Mouse (Mus musculus): ENCODE results near the gene Rep15. TPM values are rescaled to one million over a fixed set of nuclear protein-coding genes. Genes with fewer than 3 reads are reported as not detected.

Gene Rep15
- under 1 TPM; 0.27 to 0.53 TPM for total RNA-seq (2021)
- long read RNA-seq, experiment 1, result 0 reads
- long read RNA-seq, experiment 2, result 0 reads

DNA sequence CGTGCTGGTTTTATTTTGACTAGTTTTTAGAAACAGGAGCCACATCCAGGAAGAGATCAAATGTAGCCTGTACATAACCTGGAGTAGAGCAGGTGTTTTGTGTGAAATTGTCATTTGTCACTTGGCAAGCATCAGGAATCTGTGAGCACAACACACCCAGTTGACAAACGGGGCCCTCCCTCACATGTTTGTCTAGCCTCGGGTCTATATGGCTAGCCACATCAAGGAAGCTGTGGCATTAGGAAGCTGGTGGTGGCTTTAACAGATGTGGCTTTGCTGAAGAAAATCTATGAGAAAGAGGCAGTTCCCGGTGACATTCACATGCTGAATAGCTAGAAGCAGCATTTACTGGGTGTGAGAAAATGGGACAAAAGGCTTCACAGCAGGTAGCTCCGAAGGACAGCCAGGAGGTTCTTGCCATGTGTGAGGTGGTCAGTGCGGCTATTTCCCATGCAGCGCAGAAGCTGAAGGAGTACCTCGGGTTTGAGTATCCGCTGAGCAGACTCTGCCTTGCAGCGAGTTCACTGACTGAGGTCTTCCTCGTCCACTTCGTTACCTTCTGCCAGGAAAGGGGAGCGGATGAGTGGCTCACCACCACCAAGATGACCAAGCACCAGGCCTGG is at the start of gene Rep15:
Gene Rep15 (plus strand): TSS at position 282 of the 623 bp plus-strand sequence.
- no peak for DNase-seq
- intact Hi-C loops (cut with DNase I; ENCODE audit: low total_unique reads), result no loop called here

DNA sequence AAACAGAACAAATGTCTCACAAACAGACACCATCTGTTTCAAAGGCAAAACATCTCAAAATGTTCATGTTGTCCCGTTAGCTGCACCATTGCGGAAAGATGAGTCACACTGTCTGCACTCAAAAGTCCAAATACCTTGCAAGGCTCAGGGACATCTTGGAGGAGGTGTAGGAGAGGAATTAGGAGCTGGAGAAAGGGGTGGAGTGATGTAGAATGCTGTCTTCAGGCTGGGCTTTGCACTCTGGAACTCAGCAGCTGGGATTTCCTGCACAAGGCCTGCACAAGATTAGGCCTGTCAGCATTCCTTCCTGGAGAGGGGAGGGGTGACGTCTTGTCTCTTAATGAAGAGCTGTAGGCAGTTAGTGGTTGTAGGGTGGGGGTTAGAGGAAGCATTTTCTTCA is 47.8 kb upstream of the Rep15 start:
- intact Hi-C loops (cut with DNase I; ENCODE audit: low total_unique reads), result no loop called here

DNA sequence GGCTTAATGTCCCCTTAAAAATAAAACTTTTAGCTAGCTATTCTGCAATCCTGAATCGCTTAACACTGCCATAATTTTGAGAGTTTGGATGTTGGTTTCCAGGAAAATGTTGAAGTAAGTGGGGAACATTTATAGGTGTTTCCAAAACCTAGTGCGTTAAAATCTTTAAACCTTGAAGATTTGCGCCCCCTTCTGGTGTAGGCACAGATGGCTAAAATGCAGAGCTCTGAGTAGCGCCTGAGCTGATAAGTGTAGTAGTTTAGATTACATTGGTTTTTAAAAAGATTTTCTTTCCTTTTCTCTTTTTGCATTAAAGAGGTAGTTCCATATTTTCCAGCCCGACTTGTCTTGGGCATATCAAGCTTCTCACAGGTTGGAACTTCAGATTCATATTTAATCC is 38.1 kb upstream of the Rep15 start:
- peak; percentile 37 for DNase-seq
- intact Hi-C loops (cut with DNase I; ENCODE audit: low total_unique reads), result loop anchor here (5.0 kb wide), 1 partner anchor 162 kb away; no protein-coding TSS in a partner anchor

More for the DNA sequence above, 47.8 kb upstream of the Rep15 start:
- DNase-seq, result no peak

DNA sequence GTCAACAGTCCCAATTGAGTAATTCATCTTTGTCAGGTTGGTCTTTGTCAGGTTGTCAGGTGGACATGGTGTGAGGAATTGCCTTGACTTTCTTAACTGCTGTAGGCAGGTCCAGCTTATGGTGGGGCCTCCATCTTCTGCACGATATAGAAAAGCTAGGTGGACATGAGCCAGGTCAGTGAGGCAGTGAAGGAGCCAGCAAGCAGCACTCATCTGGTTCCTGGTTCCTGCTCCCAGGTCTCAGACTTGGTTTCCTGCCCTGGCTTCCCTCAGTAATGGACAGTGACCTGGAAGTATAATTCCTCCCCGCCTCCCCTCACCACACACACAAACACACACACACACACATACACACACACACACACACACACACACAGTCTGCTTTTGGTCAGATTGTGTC is 37.0 kb upstream of the Rep15 start:
- no peak for DNase-seq
- intact Hi-C loops (cut with DNase I; ENCODE audit: low total_unique reads), result no loop called here

DNA sequence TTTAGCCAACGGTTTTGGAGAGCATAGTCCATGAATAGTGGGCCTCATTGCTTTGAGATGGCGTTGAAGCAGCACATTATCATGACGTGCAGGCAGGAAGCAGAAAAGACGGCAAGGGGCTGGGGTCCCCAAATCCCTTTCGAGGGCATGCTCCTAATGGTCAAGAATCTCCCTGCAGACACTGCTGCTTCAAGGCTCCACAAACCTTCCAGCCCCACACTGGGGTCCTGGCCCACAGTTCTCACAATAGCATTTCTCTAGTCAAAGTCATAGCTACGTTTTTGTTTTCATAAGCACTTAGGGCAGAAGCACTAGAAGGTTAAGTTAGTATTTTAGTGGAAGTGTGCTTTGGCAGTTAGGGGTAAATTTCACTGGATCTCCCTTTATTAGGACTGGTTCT is 36.5 kb upstream of the Rep15 start:
- intact Hi-C loops (cut with DNase I; ENCODE audit: low total_unique reads), result no loop called here
- no peak for DNase-seq

DNA sequence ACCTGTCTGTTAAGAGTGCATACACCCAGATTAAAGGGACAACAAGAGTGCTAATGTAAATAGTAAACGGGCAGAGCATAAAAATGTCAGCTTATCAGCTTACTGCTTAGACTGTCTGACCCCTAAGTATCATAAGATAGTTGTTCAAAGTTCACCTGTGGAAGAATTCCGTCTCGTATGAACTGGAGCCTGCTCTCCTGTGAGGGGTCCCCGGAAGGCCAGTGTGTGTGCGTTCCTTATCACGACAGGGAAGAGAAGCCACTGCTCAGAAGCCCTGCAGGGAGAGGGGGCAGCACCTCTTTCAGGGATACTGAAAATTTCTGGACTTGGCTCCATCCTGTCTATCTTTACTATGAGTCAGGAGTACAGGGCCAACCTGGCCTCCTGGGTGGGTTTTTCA is 35.4 kb upstream of the Rep15 start:
- no peak for DNase-seq
- intact Hi-C loops (cut with DNase I; ENCODE audit: low total_unique reads), result no loop called here

DNA sequence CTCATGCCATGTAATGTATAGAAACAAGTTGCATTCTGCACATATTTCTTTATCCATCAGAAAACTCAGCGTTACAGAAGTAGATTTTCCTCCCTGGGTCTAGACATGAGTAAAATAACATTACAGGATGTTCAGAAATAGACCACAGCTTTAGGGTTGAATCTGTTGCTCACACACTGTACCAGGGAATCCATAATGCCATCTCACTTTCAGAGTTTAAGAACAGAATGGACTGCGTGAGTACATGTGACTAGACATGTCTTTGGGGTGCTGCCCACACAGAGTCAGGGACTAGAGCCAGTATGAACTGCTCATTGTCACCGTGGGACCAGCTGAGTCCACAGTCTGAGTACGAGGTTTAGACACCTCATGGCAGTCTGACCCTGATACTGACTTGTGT is 33.7 kb upstream of the Rep15 start:
- intact Hi-C loops (cut with DNase I; ENCODE audit: low total_unique reads), result no loop called here
- no peak for DNase-seq

DNA sequence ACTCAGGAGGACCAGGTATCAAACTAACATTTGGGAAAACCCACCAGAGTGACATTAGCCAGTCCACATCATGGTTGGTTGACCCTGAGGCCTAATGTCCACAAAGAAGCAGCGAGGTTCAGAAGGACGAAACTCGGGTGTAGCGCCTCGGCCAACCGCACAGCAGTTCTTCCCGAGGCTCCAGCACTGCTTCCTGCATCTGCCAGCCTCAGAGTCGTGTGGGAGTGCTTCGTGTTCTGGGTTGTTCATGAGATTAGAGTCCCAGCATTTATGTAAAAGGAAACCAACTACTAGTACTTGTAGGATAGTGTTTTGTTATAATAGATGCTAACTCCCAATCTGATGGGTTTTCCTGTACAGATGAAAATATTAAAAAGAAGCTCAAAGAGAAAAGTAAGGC is 33.1 kb upstream of the Rep15 start:
- intact Hi-C loops (cut with DNase I; ENCODE audit: low total_unique reads), result no loop called here
- no peak for DNase-seq

DNA sequence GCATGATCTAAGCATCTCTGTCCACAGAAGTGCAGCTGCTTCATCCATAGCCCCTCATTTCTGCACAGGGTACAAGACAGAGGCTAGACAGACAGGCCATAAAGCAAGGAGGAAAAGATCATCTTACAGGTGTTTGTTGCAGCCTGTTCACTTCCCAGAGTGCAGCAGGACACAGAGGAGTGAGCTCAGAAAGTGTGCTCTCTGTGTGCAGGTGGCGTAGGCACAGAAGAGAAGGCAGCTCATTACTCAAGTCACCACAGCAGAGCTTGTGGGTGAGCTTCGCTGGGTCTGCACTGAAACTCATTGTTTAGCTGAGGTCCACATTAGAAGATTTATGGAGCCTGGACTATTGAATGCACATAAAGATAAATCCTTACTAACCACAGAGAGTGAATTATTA is 32.6 kb upstream of the Rep15 start:
- DNase-seq, result no peak
- intact Hi-C loops (cut with DNase I; ENCODE audit: low total_unique reads), result no loop called here

DNA sequence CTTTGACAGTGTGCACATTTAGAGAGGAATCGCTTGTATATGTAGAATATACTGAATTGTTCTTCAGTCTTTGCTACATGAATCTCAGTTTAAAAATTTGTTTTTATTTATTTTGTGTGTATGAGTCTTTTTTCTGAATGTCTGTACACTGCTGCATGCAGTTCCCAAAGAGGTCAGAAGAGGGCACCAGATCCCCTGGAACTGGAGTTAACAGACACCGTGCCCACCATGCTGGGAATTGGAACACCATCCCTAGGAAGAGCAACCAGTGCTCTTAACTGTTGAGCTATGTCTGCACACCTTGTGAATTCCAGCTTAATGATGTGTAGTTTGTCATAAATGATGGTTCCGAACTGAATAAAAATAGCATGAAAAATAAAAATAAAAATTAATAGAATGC is 24.2 kb upstream of the Rep15 start:
- intact Hi-C loops (cut with DNase I; ENCODE audit: low total_unique reads), result no loop called here
- peak; percentile 28 for DNase-seq

DNA sequence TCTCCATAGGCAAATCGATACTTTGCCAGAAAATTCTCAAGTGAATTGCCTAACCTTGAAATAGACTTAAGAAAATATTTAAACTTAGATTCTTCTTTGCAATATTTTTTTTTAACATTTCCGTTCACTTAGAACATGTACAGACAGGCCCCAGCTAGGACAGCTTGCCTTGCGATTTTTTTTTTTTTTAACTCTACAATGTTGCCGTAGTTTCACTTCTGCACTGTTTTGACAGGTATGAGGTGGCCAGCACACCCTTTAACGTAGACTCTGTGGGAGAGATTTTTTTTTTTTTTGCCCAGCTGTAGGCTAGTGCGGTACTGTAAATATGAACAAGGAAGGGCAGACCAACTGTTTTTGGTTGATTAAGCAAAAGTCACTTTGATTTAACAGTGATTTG is 22.0 kb upstream of the Rep15 start:
- no peak for DNase-seq
- intact Hi-C loops (cut with DNase I; ENCODE audit: low total_unique reads), result loop anchor here (10.0 kb wide), 2 partner anchors 94 to 234 kb away; no protein-coding TSS in a partner anchor

DNA sequence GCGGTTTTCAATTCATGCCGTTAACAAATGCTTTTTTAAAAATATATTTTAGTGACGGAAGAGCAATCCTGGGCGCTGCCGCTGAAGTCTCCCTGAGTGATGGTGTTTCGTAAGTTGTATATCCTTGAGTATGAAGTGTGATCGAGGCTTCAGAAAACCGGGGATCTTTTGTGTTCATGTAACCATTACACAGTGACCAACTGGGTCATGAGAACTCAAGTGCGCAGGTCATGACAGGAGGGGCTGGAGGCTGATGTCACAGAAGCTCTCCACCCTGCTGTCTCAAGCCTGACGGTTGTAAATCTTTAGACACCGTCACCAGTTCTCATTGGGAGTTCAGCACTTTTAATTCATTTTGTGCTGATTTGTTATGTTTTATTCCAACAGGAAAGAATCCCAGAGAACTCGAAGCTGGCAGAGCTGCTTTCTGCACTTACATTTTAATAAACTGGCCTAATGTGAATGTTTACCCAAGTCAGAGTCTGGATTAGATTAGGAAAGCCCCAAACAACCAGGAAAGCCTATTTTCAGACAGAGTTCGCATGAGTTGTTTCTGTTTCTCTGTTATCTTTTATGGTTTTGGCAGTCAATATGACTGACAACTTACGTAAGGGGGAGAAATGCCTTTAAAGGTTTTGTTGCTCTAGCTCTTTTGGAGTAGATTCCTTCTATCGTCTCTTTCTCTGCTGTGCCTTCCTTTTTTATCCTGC is 21.4 kb upstream of the Rep15 start:
- intact Hi-C loops (cut with DNase I; ENCODE audit: low total_unique reads), result loop anchor here (10.0 kb wide), 2 partner anchors 94 to 234 kb away; no protein-coding TSS in a partner anchor
- DNase-seq, result no peak

DNA sequence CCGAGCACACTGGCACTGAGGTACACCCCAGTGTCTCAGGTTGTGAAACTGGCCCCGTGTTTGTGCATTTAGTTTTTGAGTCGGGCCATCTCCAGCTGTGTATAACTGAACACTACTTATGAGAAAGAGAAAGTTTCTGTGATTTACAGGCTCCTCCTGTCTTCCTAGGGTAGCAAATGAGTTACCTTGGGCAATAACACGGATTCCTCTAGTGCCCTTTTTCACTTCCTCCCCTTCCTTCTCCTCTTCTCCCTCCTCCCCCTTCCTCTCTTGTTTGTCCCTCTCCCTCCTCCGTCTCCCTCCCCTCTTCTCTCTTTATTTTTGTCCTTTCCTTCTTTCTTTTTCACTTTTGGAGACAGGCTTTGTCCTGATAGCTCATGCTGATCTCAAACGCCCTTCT is 20.8 kb upstream of the Rep15 start:
- intact Hi-C loops (cut with DNase I; ENCODE audit: low total_unique reads), result loop anchor here (10.0 kb wide), 2 partner anchors 93 to 233 kb away; no protein-coding TSS in a partner anchor

DNA sequence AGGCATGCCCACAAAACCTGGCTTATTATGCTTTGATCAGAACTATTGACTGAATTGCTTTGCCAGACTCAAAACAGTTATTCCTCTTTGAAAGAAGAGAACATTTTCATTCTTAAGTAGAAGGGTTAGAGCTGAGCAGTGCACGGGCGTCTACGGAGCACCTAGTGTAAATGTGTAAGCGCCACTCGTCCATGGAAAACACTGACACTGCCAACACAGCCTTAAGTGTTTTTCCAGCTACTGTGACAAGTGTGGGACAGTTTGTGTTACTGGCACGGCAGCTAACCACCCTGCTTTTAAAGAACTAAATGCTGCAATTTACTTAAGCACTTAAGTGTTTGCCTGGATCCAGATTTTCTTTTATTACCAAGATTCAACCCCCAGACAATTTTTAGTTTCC is 20.4 kb upstream of the Rep15 start:
- intact Hi-C loops (cut with DNase I; ENCODE audit: low total_unique reads), result loop anchor here (10.0 kb wide), 2 partner anchors 93 to 233 kb away; no protein-coding TSS in a partner anchor

More for the DNA sequence above, 20.8 kb upstream of the Rep15 start:
- no peak for DNase-seq

DNA sequence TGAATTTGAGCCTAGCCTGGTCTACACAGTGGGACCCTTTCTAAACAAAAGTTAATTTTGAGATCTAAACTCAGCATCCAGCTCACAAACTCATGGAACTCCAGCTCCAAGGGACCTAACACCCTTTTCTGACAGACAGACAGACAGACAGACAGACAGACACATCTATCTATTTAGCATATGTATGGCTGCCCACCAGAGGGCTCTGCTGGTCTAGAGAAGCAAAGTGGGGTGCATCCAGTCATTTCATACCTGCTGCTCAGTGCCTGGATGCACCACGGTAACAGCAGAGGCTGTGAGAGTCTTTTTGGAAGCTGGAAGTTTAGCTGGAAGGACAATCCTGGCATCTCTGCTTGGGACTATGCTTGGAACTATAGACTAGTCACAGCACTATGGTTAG is 18.8 kb upstream of the Rep15 start:
- intact Hi-C loops (cut with DNase I; ENCODE audit: low total_unique reads), result loop anchor here (10.0 kb wide), 2 partner anchors 91 to 231 kb away; no protein-coding TSS in a partner anchor
- DNase-seq, result no peak

More for the DNA sequence above, 20.4 kb upstream of the Rep15 start:
- DNase-seq, result no peak

DNA sequence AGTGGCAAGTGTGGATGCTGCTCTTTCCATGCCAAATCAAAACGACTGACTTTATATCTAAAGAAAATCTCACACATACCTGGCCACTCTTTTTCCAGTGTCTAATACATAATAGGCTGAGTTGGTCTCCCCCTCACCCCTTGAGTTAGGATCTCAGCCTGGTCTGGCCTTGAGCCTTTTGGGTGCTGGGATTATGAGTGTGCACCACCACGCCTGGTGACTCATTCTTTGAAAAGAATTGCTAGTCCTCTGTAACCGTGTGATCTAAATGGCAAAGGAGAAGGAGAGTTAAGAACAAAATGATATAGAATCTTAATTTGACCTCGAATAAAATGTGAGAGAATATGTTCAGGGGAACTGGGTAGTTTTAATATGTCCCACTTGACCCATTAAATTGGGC is 14.5 kb upstream of the Rep15 start:
- no peak for DNase-seq
- intact Hi-C loops (cut with DNase I; ENCODE audit: low total_unique reads), result loop anchor here (10.0 kb wide), 2 partner anchors 87 to 227 kb away; no protein-coding TSS in a partner anchor

DNA sequence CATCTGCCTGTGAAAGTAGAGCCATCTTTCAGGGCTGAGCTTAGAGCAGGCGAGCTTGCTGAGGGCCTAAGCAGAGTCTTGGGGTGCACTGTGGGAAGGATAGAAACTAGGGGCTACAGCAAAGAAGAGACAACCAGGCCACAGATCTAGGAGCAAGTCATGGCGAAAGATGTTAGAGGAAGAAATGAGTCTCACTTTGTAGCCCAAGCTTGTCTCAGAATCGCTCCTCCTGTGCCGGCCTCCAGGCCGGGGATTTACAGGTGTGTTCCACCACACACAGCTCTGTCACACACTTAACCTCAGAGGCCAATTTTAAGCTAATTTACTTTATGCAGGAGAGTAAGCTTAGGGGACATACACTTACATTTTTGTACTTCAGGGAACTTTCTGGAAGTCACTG is 14.0 kb upstream of the Rep15 start:
- DNase-seq, result no peak
- intact Hi-C loops (cut with DNase I; ENCODE audit: low total_unique reads), result loop anchor here (10.0 kb wide), 2 partner anchors 86 to 226 kb away; no protein-coding TSS in a partner anchor

DNA sequence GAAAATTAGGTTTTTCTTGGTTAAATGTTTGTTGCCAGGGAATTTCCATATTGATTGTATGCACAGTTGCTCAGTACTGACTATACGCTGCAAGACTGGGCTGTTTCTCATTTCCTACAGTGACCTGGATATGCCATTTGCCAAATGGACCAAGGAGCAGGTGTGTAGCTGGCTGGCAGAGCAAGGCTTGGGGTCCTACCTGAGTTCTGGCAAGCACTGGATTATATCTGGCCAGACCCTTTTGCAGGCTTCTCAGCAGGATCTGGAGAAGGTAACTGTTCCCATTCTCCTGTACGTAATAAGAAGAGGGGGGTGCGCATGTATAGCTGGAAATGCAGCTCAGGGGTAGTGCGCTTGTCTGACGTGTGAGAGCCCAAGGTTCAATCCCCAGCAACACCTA is 11.2 kb upstream of the Rep15 start:
- DNase-seq, result no peak
- intact Hi-C loops (cut with DNase I; ENCODE audit: low total_unique reads), result no loop called here

DNA sequence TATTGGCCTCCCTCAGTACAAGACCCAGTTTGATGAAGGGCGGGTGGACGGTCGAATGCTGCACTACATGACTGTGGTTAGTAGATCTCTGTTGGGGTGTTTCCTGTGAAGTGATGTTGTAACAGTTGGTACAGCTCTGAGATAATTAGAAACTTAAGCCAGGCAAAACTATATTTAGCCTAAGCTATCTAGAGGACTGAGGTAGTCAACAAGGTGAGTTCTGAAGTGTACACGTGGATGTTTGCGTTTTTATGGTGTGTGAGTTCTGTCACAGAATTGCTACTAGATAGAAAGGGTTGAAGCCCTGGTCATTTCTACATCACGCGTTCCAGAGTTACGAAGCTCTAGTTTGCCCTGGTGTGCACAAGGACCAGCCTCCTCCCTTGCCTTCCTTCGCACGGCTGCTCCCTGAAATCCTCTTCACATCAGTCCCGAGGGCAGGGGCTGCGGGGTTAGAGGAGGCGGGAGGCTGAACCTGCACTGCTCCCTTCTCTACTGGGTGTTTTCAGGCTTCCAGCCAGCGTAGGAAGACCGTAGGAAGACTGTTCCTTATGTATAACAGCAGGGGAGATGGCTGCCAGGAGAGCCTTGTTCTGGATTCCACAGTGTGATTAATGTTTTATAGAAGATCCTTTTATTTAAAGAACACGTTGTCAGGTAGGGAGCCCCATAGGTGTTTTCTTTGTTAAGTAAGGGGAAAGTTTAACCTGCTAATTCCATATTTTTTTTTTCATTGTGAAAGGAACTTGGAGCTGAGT is 9.8 kb upstream of the Rep15 start:
- intact Hi-C loops (cut with DNase I; ENCODE audit: low total_unique reads), result no loop called here

DNA sequence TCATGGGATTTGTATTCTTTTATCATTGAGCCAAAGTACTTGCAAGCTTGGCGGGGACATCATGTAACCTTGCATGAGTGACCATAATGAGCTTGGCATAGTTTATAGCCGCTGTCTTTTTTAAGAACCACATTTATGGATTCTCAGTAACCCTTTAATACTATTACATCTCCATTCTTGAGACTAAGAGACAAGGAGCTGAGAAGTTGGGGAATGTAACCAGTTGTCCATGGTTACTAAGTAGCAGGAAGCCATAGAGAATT is 9.3 kb upstream of the Rep15 start:
- no peak for DNase-seq
- intact Hi-C loops (cut with DNase I; ENCODE audit: low total_unique reads), result no loop called here

More for the DNA sequence above, 9.8 kb upstream of the Rep15 start:
- peak; percentile 13 for DNase-seq
